Mouse (Mus musculus) myocyte (in vitro differentiated cells): ENCODE data around the gene Pkp2.

ENCODE experiments used
- CEBPB ChIP-seq: IDR thresholded peaks from 2 replicates; pipeline ENCODE4 v1.6.1; 2011; ENCODE audit warnings: mild to moderate bottlenecking, moderate library complexity; ENCODE audit not compliant: poor library complexity, insufficient read depth, severe bottlenecking
- E2F4 ChIP-seq: IDR thresholded peaks from one replicate; pipeline ENCODE4 v1.6.1; 2011; ENCODE audit warnings: mild to moderate bottlenecking, control low read depth, moderate library complexity; ENCODE audit not compliant: insufficient read depth
- MAX ChIP-seq: IDR thresholded peaks from one replicate; pipeline ENCODE4 v1.6.1; 2011; ENCODE audit warnings: low read depth, mild to moderate bottlenecking, control low read depth
- MYOD1 ChIP-seq, 3 experiments: IDR thresholded peaks; one replicate each; pipeline ENCODE4 v1.6.1; 2011; ENCODE audit warnings: control low read depth in 2 of 3, low read depth in 2 of 3, mild to moderate bottlenecking in 2 of 3, moderate library complexity in 1 of 3; ENCODE audit not compliant: insufficient read length in 2 of 3, control insufficient read depth in 1 of 3
- MYOG ChIP-seq, 3 experiments: IDR thresholded peaks; one replicate each; pipeline ENCODE4 v1.6.1; 2011; ENCODE audit warnings: control low read depth in 2 of 3, low read depth in 2 of 3, mild to moderate bottlenecking in 2 of 3; ENCODE audit not compliant: insufficient read length in 2 of 3, control insufficient read depth in 1 of 3, insufficient read depth in 1 of 3
- POLR2A ChIP-seq: IDR thresholded peaks from one replicate; pipeline ENCODE4 v1.6.1; 2011; ENCODE audit warnings: low read depth, mild to moderate bottlenecking, control low read depth, moderate library complexity; ENCODE audit not compliant: insufficient read length
- POLR2AphosphoS2 ChIP-seq: IDR thresholded peaks from one replicate; pipeline ENCODE4 v1.6.1; 2011; ENCODE audit warnings: low read depth, control low read depth; ENCODE audit not compliant: insufficient read length
- REST ChIP-seq: IDR thresholded peaks from one replicate; pipeline ENCODE4 v1.6.1; 2011; ENCODE audit warnings: mild to moderate bottlenecking, control low read depth, moderate library complexity; ENCODE audit not compliant: insufficient read depth, insufficient read length
- SRF ChIP-seq: IDR thresholded peaks from one replicate; pipeline ENCODE4 v1.6.1; 2011; ENCODE audit warnings: low read depth; ENCODE audit not compliant: control insufficient read depth, insufficient read length
- TCF12 ChIP-seq: IDR thresholded peaks from one replicate; pipeline ENCODE4 v1.6.1; 2011; ENCODE audit warnings: mild to moderate bottlenecking, control low read depth; ENCODE audit not compliant: poor library complexity, insufficient read depth, severe bottlenecking
- TCF3 ChIP-seq: IDR thresholded peaks from one replicate; pipeline ENCODE4 v1.6.1; 2011; ENCODE audit warnings: low read depth, control low read depth; ENCODE audit not compliant: insufficient read length
- USF1 ChIP-seq: IDR thresholded peaks from one replicate; pipeline ENCODE4 v1.6.1; 2011; ENCODE audit warnings: low read depth, mild to moderate bottlenecking, control low read depth, moderate library complexity

DNA sequence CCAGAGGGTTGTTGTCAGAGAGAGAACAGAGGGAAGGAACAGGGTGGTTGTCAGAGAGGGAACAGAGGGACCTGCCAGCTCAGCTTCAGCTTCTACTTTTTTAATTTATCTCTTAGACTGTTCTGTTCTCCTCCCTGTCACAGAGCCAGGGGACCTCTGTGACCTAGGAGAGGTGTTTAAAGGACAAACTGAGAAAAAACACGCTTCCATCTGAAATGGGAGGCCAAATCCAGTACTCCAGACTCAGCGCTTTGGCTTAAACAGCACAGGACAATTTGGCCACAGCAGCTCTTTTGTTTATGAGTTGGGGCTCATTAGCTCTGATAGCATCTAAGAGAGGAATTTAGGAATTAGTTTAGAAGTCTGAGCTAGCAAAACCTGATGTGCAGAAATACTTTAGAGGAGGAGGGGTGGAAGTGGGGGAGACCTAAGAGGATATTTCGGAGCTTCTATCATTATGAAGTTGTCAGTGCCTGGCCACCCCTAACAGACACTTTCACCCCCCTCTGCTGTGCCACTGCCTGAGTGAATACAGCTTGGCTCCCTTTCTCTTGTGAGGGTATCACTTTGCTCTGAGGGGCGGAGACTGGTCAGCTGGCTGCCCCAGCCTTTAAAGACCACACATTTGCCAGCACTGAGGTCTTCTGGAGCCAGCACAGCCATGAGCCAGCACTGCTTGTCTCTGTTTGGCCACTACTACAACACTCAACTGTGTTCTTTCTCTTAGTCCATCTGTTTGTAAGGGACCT, 40.4 kb downstream of the Pkp2 start:
- TF ChIP-seq TCF12, result no peak
- peak; percentile 39 for TF ChIP-seq POLR2A
- TF ChIP-seq POLR2AphosphoS2, result no peak
- no peak for TF ChIP-seq E2F4
- no peak for TF ChIP-seq MYOD1 (IDR thresholded peaks at IDR 0.05; ENCODE audit: control insufficient read depth in 1 of 3, insufficient read length in 2 of 3, low read depth in 2 of 3)
- no peak for TF ChIP-seq MAX
- no peak for TF ChIP-seq USF1
- TF ChIP-seq TCF3, result no peak
- TF ChIP-seq MYOG (IDR thresholded peaks at IDR 0.05; ENCODE audit: control insufficient read depth in 1 of 3, insufficient read depth in 1 of 3, insufficient read length in 2 of 3, low read depth in 2 of 3), result peak in 1 of 3 experiments; percentile 16
- no peak for TF ChIP-seq REST
- TF ChIP-seq CEBPB, result no peak
- no peak for TF ChIP-seq SRF
